Mouse (Mus musculus): ENCODE data around the gene Dlg2. TPM values are rescaled to one million over a fixed set of nuclear protein-coding genes. Genes with fewer than 3 reads are reported as not detected.
A peak's percentile ranks its signal among the peaks of the same experiment; 100 is the strongest.

Gene Dlg2
- polyA plus RNA-seq, 1 experiment from 2014 or later = 6.9 TPM

GRCm38 (mm10) chr7:92140051-92140817 lies 1663.8 kb downstream of the Dlg2 start:
- Histone ChIP-seq H3K4me3 (no peak overlapping the region), H3K27me3 (no peaks in the 10 kb centered on the region), H3K4me2 (replicated peaks) (no peak overlapping the region), H3K9me3 (replicated peaks) (no peaks in the 10 kb centered on the region), H3K27ac (no peak overlapping the region), H3K9ac (no peak overlapping the region), H3K36me3 (no peaks in the 10 kb centered on the region), H3K4me1 (no peaks in the 10 kb centered on the region)
- ATAC-seq (ENCODE audit: low FRiP score) = no peak
- 81% methylated on average over 9 of the region's 9 CpGs for WGBS

- no peaks in the 10 kb centered on the region for H3K36me3 ChIP-seq
- no peaks in the 10 kb centered on the region for H3K27me3 ChIP-seq
- H3K4me1 ChIP-seq = no peaks in the 10 kb centered on the region
- no peaks in the 10 kb centered on the region for H3K9me3 ChIP-seq (replicated peaks)
- no peak overlapping the region for H3K4me3 ChIP-seq
- ATAC-seq (ENCODE audit: low FRiP score) = no peak
- WGBS = 97% methylated on average over 1 of the region's 1 CpGs
- H3K27ac ChIP-seq = no peak overlapping the region
- no peak overlapping the region for H3K4me2 ChIP-seq (replicated peaks)
- H3K9ac ChIP-seq = no peak overlapping the region
Measured at GRCm38 (mm10) chr7:92147499-92147898, 1671.0 kb downstream of the Dlg2 start.

- H3K27me3 ChIP-seq = no peaks in the 10 kb centered on the region
- no peaks in the 10 kb centered on the region for H3K36me3 ChIP-seq
- H3K27ac ChIP-seq = no peak overlapping the region
- H3K4me2 ChIP-seq (replicated peaks) = no peak overlapping the region
- 71% methylated on average over 3 of the region's 3 CpGs for WGBS
- no peak overlapping the region for H3K4me3 ChIP-seq
- H3K9ac ChIP-seq = no peak overlapping the region
- ATAC-seq (ENCODE audit: low FRiP score) = no peak
- no peaks in the 10 kb centered on the region for H3K4me1 ChIP-seq
- H3K9me3 ChIP-seq (replicated peaks) = no peaks in the 10 kb centered on the region
Measured at GRCm38 (mm10) chr7:92150768-92151167, 1674.3 kb downstream of the Dlg2 start.

- no peaks in the 10 kb centered on the region for H3K27me3 ChIP-seq
- no peak overlapping the region for H3K4me2 ChIP-seq (replicated peaks)
- no peak overlapping the region for H3K27ac ChIP-seq
- ATAC-seq (ENCODE audit: low FRiP score) = no peak
- H3K9me3 ChIP-seq (replicated peaks) = no peaks in the 10 kb centered on the region
- no peak overlapping the region for H3K9ac ChIP-seq
- H3K4me3 ChIP-seq = no peak overlapping the region
- no peaks in the 10 kb centered on the region for H3K4me1 ChIP-seq
- H3K36me3 ChIP-seq = no peaks in the 10 kb centered on the region
Measured at GRCm38 (mm10) chr7:92154603-92155002, 1678.1 kb downstream of the Dlg2 start.

- Histone ChIP-seq H3K4me3 (no peak overlapping the region), H3K9ac (no peak overlapping the region), H3K4me2 (replicated peaks) (no peak overlapping the region), H3K27me3 (no peaks in the 10 kb centered on the region), H3K36me3 (no peaks in the 10 kb centered on the region), H3K4me1 (no peaks in the 10 kb centered on the region), H3K27ac (no peak overlapping the region), H3K9me3 (replicated peaks) (no peaks in the 10 kb centered on the region)
- ATAC-seq (ENCODE audit: low FRiP score) = no peak
- 91% methylated on average over 2 of the region's 2 CpGs for WGBS
Measured at GRCm38 (mm10) chr7:92163150-92163549, 1686.7 kb downstream of the Dlg2 start.

- 77% methylated on average over 2 of the region's 2 CpGs for WGBS
- H3K27ac ChIP-seq = no peak overlapping the region
- no peak overlapping the region for H3K9ac ChIP-seq
Measured at GRCm38 (mm10) chr7:92164316-92164715, 1687.8 kb downstream of the Dlg2 start.

GRCm38 (mm10) chr7:92164875-92165518 lies 1688.5 kb downstream of the Dlg2 start:
- no peak for ATAC-seq (ENCODE audit: low FRiP score)
- no peaks in the 10 kb centered on the region for H3K4me1 ChIP-seq
- H3K9ac ChIP-seq = no peak overlapping the region
- WGBS = 94% methylated on average over 6 of the region's 6 CpGs
- no peak overlapping the region for H3K4me2 ChIP-seq (replicated peaks)
- H3K4me3 ChIP-seq = no peak overlapping the region
- no peaks in the 10 kb centered on the region for H3K36me3 ChIP-seq
- no peaks in the 10 kb centered on the region for H3K9me3 ChIP-seq (replicated peaks)
- H3K27me3 ChIP-seq = no peaks in the 10 kb centered on the region
- no peak overlapping the region for H3K27ac ChIP-seq

More at GRCm38 (mm10) chr7:92164316-92164715, 1687.8 kb downstream of the Dlg2 start:
- no peaks in the 10 kb centered on the region for H3K9me3 ChIP-seq (replicated peaks)
- H3K4me1 ChIP-seq = no peaks in the 10 kb centered on the region
- H3K36me3 ChIP-seq = no peaks in the 10 kb centered on the region
- H3K4me2 ChIP-seq (replicated peaks) = no peak overlapping the region
- no peak overlapping the region for H3K4me3 ChIP-seq
- ATAC-seq (ENCODE audit: low FRiP score) = no peak
- H3K27me3 ChIP-seq = no peaks in the 10 kb centered on the region

- Histone ChIP-seq H3K27ac (no peak overlapping the region), H3K9ac (no peak overlapping the region), H3K4me1 (peaks cover 18% of the 10 kb centered on the region), H3K4me3 (no peak overlapping the region; the same call in 1 of the 2 replicates), H3K27me3 (peaks cover 19% of the 10 kb centered on the region), H3K36me3 (no peaks in the 10 kb centered on the region), H3K4me2 (replicated peaks) (peak overlapping the region; percentile 57), H3K9me3 (replicated peaks) (no peaks in the 10 kb centered on the region)
- no peak for ATAC-seq (ENCODE audit: low FRiP score)
- 40% methylated on average over 5 of the region's 5 CpGs for WGBS
Measured at GRCm38 (mm10) chr7:92180029-92180428, 1703.6 kb downstream of the Dlg2 start.

GRCm38 (mm10) chr7:92180591-92181587 lies 1704.4 kb downstream of the Dlg2 start:
- Histone ChIP-seq H3K9me3 (replicated peaks) (no peaks in the 10 kb centered on the region), H3K4me2 (replicated peaks) (peak overlapping the region; percentile 57), H3K36me3 (no peaks in the 10 kb centered on the region), H3K4me1 (peaks cover 18% of the 10 kb centered on the region), H3K4me3 (peak overlapping the region; percentile 25), H3K9ac (no peak overlapping the region), H3K27me3 (peaks cover 19% of the 10 kb centered on the region), H3K27ac (no peak overlapping the region)
- peak; percentile 32; the same call in 1 of the 2 replicates for ATAC-seq (ENCODE audit: low FRiP score)
- WGBS = 16% methylated on average over 29 of the region's 29 CpGs

GRCm38 (mm10) chr7:92181959-92182612 lies 1705.6 kb downstream of the Dlg2 start:
- Histone ChIP-seq H3K4me2 (replicated peaks) (peak overlapping the region; percentile 57), H3K9me3 (replicated peaks) (no peaks in the 10 kb centered on the region), H3K27ac (no peak overlapping the region), H3K4me3 (0 out of 2 replicates have a peak overlapping the region, but pooled peaks have one; percentile 25), H3K4me1 (peaks cover 18% of the 10 kb centered on the region), H3K36me3 (no peaks in the 10 kb centered on the region), H3K27me3 (peaks cover 19% of the 10 kb centered on the region; the same call in 1 of the 2 replicates), H3K9ac (no peak overlapping the region)
- ATAC-seq (ENCODE audit: low FRiP score) = peak; percentile 57; the same call in 1 of the 2 replicates
- 12% methylated on average over 10 of the region's 10 CpGs for WGBS

GRCm38 (mm10) chr7:92184371-92185059 lies 1708.0 kb downstream of the Dlg2 start:
- no peaks in the 10 kb centered on the region for H3K36me3 ChIP-seq
- H3K9me3 ChIP-seq (replicated peaks) = no peaks in the 10 kb centered on the region
- no peak for ATAC-seq (ENCODE audit: low FRiP score)
- no peak overlapping the region for H3K4me2 ChIP-seq (replicated peaks)
- no peak overlapping the region for H3K4me3 ChIP-seq
- no peak overlapping the region for H3K9ac ChIP-seq
- H3K27ac ChIP-seq = no peak overlapping the region
- H3K27me3 ChIP-seq = peaks cover 18% of the 10 kb centered on the region; the same call in 1 of the 2 replicates
- peaks cover 18% of the 10 kb centered on the region for H3K4me1 ChIP-seq
- WGBS = 90% methylated on average over 7 of the region's 7 CpGs
